Mouse (Mus musculus) testis, adult 2 months (tissue): ENCODE data around the gene Slc16a9.

Experiments used
- CTCF ChIP-seq: fragments of 200-500 bp; IDR thresholded peaks from 2 replicates; pipeline ENCODE4 v1.5.1; 2012; ENCODE audit warnings: low read depth, mild to moderate bottlenecking, inconsistent platforms, low read length, moderate library complexity; ENCODE audit not compliant: control insufficient read depth, insufficient read depth, insufficient replicate concordance
- POLR2A ChIP-seq: fragments of 200-500 bp; IDR thresholded peaks from 2 replicates; pipeline ENCODE4 v1.6.1; 2012; ENCODE audit warnings: low read depth, mild to moderate bottlenecking, inconsistent platforms, low read length, moderate library complexity; ENCODE audit not compliant: control insufficient read depth

- no peak for TF ChIP-seq POLR2A
- no peak for TF ChIP-seq CTCF
These were observed 652 bp downstream of the Slc16a9 start for GRCm38 (mm10) chr10:70245559-70245945.
